11 mouse cellular contexts compared by ENCODE assay signal in the genomic region with DNA sequence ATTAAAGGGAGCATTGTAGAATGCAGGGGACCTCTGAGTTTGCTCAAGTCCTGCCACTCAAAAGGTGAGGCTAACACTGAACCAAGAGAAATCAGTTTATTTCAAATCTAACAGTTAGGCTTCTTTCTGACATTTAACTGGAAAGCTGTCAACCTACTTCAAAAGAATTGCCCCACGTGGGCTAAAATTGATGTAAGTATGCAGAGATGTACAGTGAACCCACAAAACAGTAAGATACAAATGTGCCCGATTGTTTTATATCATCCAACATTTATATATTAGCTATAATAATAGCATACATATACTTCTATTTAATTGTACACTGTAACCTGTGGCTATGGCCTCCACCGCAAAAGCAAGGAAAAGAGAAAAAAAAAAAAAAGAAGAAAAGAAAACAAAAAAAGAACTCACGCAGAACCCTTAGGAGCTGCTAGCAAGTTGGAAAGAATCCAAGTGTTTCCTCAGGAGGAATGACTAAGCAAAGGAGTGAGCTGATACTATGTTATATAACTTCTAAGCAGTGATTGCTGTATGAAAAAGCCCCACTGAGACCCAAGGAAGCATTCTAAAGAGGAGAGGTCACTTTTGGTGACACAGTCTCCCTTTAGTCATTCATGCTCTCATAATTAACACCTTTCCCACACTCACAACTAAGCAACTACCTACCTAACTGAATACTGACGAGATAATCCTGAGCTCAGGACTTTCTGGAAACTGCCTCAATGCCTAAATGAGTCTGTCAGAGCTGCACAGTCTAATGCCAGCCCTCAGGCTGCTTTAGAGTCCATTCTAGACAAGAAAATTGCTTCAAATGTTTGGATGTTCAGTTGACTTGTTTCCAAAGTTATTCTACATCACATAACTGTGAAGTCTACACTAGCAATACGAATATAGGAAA.
DNase-seq lines count a peak whose midpoint lies in the region; ATAC-seq and TF ChIP-seq lines count a peak whose summit lies in the region.
"Had no signal": no experiment of that assay in that cellular context is flagged by ENCODE, and none has a peak within 500 bp of the region (broad histone marks: within the 10 kb centered on the region; RNA-seq: fewer than 3 reads in every experiment).

No protein-coding gene starts in this region.

- intact Hi-C loops in left cerebral cortex, adult 2 months (cut with DNase I): loop anchor here (5.0 kb wide), 1 partner anchor 49 kb away; no protein-coding TSS in a partner anchor
- intact Hi-C loops in left cerebral cortex, postnatal 10 days (cut with DNase I): no loop called here

- peak; percentile 71 for DNase-seq in forebrain, embryonic 14.5 days (ENCODE audit: low spot score)
- DNase-seq in forebrain, embryonic 11.5 days (ENCODE audit: low spot score): no peak
- DNase-seq in left cerebral cortex, adult 2 months (ENCODE audit: extremely low spot score in 1 of 2, low spot score in 2 of 2): no peak
- DNase-seq in left cerebral cortex, postnatal 10 days (ENCODE audit: extremely low spot score in 1 of 2, low spot score in 2 of 2): no peak
- DNase-seq in brain, adult 2 months (ENCODE audit: low read depth, low spot score): peak; percentile 92
- peak; percentile 74 for DNase-seq in lung, postnatal 25 days (ENCODE audit: low spot score)
- DNase-seq in thymus, postnatal 0 days (ENCODE audit: low spot score): no peak
- DNase-seq in T-cell, adult 2 months (ENCODE audit: low spot score): no peak
- DNase-seq: right cerebral cortex, postnatal 14 days had no signal

- no peak overlapping the region for H3K9ac ChIP-seq in forebrain, embryonic 14.5 days (ENCODE audit: low read length)
- no peak overlapping the region for H3K9ac ChIP-seq in forebrain, embryonic 11.5 days (ENCODE audit: low read length)
- H3K9ac ChIP-seq: midbrain, embryonic 12.5 days had no signal

- no peaks in the 10 kb centered on the region for H3K36me3 ChIP-seq in forebrain, embryonic 14.5 days (ENCODE audit: control insufficient read depth, insufficient read depth, low read length)
- H3K36me3 ChIP-seq in forebrain, embryonic 11.5 days (ENCODE audit: control insufficient read depth, insufficient read depth, low read length): no peaks in the 10 kb centered on the region
- H3K36me3 ChIP-seq: midbrain, embryonic 12.5 days had no signal

- no peak for TF ChIP-seq CTCF in left cerebral cortex, adult 2 months (IDR thresholded peaks at IDR 0.05)

- ATAC-seq in forebrain, embryonic 14.5 days: 0 out of 2 replicates have a peak, but pooled peaks have one; percentile 15
- ATAC-seq in forebrain, embryonic 11.5 days (replicated peaks; ENCODE audit: low FRiP score): no peak

- WGBS in forebrain, embryonic 14.5 days: 42% methylated on average over 6 of the region's 6 CpGs
- WGBS in forebrain, embryonic 11.5 days: 70% methylated on average over 6 of the region's 6 CpGs

- no peaks in the 10 kb centered on the region for H3K9me3 ChIP-seq in forebrain, embryonic 14.5 days (replicated peaks; ENCODE audit: control insufficient read depth, low read length)
- no peaks in the 10 kb centered on the region for H3K9me3 ChIP-seq in forebrain, embryonic 11.5 days (ENCODE audit: control insufficient read depth, low read length)
- H3K9me3 ChIP-seq: midbrain, embryonic 12.5 days had no signal

- H3K27ac ChIP-seq in forebrain, embryonic 14.5 days (ENCODE audit: low read depth, low read length): no peak overlapping the region
- no peak overlapping the region for H3K27ac ChIP-seq in forebrain, embryonic 11.5 days (ENCODE audit: low read depth, low read length)
- peak overlapping the region; percentile 79 for H3K27ac ChIP-seq in left cerebral cortex, adult 2 months
- H3K27ac ChIP-seq: midbrain, embryonic 12.5 days had no signal

- peaks cover 6% of the 10 kb centered on the region; the same call in 1 of the 2 replicates for H3K4me1 ChIP-seq in forebrain, embryonic 14.5 days (ENCODE audit: control insufficient read depth, insufficient read depth, low read length)
- H3K4me1 ChIP-seq in forebrain, embryonic 11.5 days (replicated peaks; ENCODE audit: control insufficient read depth, insufficient read depth, low read length): 0 out of 2 replicates have a peak, but pooled peaks cover 2% of the 10 kb centered on the region

- no peak overlapping the region for H3K4me3 ChIP-seq in forebrain, embryonic 14.5 days (ENCODE audit: low read depth, low read length)
- H3K4me3 ChIP-seq in forebrain, embryonic 11.5 days (ENCODE audit: low read depth, low read length): no peak overlapping the region
- H3K4me3 ChIP-seq in left cerebral cortex, adult 2 months: no peak overlapping the region
- H3K4me3 ChIP-seq: erythroblast, embryonic 14.5 days; midbrain, embryonic 12.5 days had no signal

- H3K27me3 ChIP-seq in forebrain, embryonic 14.5 days (replicated peaks; ENCODE audit: control insufficient read depth, insufficient read depth, low read length): no peaks in the 10 kb centered on the region
- no peaks in the 10 kb centered on the region for H3K27me3 ChIP-seq in forebrain, embryonic 11.5 days (ENCODE audit: control insufficient read depth, insufficient read depth, low read length)
- H3K27me3 ChIP-seq: midbrain, embryonic 12.5 days had no signal

- H3K4me2 ChIP-seq in forebrain, embryonic 14.5 days (ENCODE audit: low read length): no peak overlapping the region
- H3K4me2 ChIP-seq in forebrain, embryonic 11.5 days (ENCODE audit: low read depth, low read length, severe bottlenecking): no peak overlapping the region
- H3K4me2 ChIP-seq: midbrain, embryonic 12.5 days had no signal

Comparison
In these comparisons a context has a peak if more than half of its experiments do, and no peak if none do; other contexts are left out.
1. DNase-seq: peak in forebrain, embryonic 14.5 days (single experiment), brain, adult 2 months (single experiment) and lung, postnatal 25 days (single experiment); none in forebrain, embryonic 11.5 days (single experiment), left cerebral cortex, adult 2 months (0 of 2), left cerebral cortex, postnatal 10 days (0 of 2), thymus, postnatal 0 days (single experiment) and T-cell, adult 2 months (single experiment).